Mouse (Mus musculus) heart, adult 11 months (tissue): ENCODE data around the gene Pam16.
A peak's percentile ranks its signal among the peaks of the same experiment; 100 is the strongest.

Source experiments
- DNase-seq: peaks from one replicate; pipeline ENCODE4 v3.0.0; 2022

Gene Pam16

DNA sequence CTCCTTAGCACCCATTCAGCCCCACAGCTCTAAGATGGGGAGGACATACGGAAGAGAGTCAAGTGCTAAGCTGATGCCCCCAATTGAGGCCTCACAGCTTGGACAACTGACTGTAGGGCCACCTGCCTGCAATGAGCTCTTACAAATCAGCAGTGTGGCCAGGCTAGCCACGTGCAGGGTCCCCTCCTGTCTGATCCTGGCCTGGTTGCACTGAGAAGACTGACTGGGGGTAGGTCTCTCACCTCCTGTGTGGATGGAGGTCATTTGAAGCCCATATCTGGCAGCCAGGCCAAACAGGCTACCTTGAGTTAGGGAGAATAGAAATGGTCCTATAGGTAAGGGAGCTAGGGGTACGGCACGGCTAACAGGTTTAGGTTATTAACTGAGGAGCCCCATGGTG lies 21.1 kb upstream of the Pam16 start:
- DNase-seq = peak; percentile 91

DNA sequence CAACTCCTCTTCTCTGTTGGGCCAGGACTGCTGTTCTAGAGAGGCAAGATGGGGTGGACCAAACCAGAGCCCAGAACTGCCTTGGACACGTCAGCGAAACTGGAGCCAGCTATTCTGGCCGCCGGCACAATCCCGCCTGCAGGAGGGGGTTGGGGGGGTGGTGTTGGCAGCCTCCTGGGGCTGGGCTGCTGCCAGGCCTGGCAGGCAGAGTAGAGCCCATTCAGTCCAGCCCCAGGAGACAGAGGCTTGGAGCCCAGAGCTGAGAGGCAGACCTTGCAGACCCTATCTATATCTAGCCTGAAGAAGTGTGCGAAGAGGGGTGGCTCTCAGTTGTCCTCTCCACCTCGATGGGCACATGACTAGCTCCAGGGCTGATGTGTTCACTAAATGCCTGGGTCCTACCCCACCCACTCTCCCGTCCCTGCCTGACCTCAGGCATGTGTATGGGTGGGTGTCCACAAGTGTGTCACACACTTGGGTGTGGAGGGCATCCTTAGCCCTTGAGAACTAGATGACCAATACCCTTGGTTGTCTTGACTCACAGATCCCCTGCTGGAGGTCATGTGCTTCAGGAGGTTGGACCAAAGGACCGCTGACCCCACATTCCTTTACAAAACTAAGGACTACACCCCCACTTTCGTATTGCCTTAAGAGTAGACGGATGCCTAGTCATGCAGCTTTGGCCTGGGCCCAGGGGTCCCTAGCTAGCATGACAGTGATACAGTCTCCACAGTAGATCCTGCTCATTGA lies 19.1 kb upstream of the Pam16 start:
- peak; percentile 99 for DNase-seq

DNA sequence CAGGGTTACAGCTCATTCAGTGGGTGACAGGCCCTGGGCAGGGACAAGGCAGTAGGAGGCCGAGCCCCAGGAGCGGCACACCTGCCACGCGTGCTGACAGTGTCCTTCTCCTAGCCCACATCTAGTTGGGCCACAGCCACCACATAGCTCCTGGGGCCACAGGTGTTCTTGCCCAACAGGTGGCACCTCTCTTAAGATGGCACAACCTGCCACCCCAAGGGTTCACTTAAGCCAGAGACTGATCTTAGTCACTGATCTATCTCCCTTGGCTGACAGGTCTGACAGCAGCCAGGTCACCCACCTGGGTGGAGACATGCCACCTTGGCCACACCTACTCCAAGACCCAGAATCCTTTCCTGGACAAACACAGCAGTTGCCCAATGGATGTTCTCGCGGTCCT lies 18.1 kb upstream of the Pam16 start:
- DNase-seq = peak; percentile 95

DNA sequence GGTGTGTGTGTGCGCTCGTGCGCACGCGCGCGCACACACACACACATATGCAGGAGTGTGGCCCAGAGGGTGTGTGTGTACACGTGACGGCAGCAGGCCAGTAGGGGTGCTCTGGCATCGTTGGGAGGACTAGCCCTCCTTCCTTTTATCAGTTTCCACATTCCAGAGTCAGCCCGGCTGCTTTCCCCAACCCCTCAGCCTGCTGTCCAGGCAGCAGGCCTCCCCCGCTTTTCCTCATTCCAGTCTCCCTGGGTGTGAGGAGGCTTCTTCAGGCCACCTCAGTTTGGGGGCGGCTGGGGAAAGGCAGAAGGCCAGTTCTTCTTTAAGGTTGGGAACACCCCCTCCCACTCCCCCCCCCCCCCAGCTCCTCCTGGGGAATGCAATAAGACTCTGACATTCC lies 17.4 kb upstream of the Pam16 start:
- peak; percentile 99 for DNase-seq

DNA sequence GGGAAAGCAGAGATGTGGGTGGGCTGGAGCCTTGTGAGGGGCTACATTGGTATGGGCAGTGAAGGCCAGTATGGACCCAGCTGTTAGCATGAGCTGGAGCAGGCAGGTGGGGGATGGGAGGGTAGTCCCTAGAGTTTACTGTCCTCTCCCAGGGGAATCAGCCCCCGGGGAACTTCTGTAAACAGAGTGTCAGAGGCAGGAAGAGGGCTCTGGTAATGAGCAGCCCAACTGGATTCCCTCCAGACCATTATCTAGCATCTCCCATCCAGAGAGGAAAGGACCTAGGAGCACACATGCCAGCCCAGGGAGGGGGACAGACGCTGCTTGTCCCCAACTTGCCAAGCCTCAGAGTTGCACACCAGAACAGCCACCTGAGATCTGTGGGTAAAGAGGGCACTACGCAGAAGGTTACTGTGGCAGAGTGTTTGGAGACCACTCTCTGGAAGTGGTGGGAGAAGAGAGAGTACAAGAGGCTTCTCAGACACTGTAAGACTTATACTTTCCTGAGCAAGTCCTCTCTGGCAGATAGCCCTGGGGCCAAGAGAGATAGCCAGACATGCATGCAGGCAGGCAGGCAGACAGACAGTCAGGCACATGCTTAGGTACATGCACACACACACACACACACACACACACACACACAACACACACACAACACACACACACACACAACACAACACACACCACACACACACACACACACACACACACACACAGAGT lies 16.5 kb upstream of the Pam16 start:
- DNase-seq = peak; percentile 97

DNA sequence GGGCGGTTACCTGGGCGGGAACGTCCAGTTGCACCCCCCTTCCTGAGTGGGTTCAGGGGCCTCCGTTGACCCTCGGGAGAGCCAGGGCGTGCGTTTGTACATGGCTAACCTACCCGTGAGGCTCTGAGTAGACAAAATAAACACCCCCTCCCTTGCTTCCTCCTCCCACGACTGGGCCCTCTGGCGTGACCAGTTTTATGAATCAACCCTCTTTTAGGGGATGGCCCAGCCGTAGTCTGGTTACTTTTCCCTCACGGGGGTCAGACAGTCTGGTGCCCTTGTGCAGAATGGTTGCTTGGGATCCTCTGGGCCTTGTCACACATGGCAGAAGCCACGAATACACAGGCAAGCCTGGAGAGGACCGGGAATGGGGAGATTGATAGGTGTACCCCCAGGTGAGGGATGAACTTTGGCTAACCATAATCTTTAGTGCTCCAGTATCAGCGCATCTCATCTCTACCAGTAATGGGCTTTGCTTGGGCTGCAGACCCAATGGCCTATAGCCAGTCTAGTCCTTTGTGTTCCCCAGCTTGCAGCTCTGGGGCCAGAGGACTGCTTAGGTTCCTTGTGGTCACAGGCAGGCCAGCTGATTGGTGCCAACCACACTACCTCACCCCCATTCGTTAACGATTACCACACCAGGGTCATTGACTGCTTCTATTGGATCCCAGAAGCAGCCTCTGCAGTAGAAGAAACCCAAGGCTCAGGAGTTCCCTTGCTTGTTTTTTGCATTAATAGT lies 15.6 kb upstream of the Pam16 start:
- peak; percentile 98 for DNase-seq

DNA sequence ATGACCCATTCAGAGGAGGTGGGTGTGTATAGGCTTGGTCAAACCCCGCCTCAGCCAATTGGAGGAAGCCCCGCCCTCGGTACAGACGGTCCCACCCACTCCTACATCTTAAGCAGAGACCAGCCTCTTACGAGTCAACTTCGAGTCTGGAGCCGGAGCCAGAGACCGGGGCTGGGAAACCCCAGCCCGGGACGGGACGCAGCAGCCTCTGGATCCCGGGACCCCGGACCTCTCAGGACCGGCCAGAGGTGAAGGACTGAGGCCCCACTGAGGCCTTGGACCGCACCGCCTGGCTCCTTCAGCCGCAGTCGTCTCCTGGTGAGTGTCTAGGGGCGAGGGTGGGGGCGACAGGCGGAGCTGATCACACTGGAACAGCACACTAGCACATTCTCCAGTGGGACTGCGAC lies 15.0 kb upstream of the Pam16 start, which contains the start of the genes Vasn and Dnaja3:
Gene Vasn (plus strand): TSS at position 111 of the 407 bp plus-strand sequence.
Gene Dnaja3 (plus strand): TSS at position 159 of the 407 bp plus-strand sequence.
- peak; percentile 99 for DNase-seq

DNA sequence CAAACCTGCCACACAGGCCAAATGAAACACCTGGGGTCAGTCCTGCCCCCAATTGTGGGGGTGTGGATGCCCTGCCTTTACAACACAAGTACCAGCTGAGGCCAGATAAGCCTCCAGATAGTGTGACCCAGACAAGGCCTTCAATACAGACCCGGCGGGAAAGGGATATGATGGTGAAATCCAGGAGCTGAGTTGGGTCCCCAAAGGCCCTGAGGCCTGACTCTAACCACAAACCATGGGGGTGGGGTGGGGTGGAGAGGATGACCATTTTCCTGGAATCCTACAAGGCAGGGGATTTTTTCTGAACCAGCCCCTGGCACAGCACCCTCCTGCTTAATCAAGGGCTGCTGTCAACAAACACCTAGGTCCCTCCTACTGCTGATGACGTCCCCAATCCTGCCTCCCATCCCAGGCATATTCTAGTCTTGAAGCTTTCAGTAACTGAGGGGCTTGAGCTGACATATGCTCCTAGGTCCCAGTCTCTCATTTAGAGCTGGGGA lies 14.2 kb upstream of the Pam16 start:
- peak; percentile 92 for DNase-seq

DNA sequence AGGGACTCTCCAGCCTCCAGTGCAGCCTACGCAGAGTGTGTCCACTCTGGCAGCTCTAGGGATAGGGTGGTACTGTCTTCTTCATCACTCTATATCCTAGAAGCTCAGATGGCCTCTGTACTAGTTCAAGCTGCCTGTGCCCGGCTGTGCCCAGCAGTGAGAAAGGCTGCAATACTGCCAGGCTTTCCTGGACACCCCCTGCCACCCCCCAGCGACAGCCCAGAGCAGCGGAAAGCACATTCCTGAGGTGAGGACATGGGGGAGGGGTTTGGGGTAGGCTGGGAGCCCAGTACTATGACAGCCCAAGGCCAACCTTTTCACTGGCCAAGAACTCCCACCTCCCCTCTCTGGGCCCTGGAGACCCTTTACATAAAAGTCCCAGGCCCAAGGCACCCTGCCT lies 11.0 kb upstream of the Pam16 start:
- no peak for DNase-seq

DNA sequence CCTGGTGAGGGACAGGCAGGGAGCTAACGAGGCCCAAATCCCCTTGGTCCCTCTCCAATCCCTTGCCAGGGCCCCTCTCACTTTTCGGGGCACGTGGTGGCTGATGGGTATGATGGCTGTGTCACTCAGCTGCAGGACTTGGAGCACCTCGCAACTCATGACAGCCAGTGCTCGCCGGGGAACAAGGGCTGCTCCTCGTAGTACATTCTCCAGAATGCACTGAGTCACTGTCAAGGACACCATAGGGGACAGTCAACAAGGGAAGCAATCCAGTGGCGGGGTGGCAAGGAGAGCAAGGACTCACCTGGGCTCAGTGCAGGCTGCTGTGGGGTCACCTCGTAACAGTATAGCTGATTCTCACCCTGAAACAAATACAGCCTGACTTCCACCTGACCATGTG lies 9.9 kb upstream of the Pam16 start:
- DNase-seq = no peak

DNA sequence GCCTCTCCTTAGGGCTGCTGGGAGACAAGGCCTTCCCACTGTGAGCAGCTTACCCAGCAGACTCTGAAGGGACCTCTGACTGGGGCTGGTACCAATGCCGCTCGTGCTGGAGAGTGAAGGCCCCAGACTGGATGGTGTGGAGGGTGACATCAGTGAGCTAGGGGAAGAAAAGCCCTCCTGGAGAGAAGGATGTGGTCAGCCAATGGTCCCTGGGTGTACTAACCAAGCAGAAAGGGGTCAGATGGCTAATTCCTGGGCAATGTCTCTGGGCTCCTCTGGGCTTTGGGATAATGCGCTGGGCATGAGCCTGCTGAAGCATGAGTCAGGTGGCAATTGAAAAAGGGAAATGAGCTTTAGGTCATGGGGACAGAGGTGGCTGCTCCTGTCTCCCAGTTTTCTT lies 8.9 kb upstream of the Pam16 start:
- peak; percentile 87 for DNase-seq

DNA sequence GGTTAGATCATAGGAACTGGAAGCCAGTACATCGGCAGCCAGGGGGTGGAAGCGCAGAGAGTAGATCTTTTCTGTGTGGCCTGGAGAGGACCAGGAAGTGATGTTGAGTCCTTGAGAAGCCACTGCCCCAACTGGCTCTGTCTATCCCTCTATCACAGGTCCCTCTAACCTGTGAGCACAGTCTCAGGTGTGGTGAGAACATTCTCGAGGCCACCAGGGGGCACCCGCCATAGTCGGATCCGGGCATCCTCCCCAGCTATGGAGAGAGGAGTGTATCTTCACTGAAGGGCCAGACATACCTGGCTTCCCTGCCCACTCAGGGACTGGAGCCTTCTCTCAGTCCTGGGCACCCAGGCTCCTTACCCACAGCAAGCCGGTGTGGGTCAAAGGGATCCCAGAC lies 7.3 kb upstream of the Pam16 start:
- DNase-seq = peak; percentile 89

DNA sequence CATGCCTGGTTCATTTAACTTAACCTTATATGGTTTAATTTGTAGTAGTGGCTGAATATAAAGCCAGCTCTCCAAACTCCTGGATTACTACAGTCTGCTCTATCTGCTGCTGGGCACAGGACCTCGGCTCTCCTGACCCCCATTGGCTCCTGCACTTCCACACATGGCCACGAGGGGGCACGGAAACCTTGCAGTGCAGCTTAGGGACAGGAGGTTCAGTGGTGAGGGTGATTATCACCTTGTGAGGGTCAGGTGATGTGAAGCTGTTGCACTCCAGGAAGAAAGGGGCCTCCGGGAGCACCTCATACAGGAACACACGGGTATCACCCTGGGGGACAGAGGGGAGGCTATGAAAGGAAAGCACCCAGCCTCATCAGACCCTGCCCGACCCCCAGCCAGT lies 5.2 kb upstream of the Pam16 start:
- DNase-seq = peak; percentile 97

DNA sequence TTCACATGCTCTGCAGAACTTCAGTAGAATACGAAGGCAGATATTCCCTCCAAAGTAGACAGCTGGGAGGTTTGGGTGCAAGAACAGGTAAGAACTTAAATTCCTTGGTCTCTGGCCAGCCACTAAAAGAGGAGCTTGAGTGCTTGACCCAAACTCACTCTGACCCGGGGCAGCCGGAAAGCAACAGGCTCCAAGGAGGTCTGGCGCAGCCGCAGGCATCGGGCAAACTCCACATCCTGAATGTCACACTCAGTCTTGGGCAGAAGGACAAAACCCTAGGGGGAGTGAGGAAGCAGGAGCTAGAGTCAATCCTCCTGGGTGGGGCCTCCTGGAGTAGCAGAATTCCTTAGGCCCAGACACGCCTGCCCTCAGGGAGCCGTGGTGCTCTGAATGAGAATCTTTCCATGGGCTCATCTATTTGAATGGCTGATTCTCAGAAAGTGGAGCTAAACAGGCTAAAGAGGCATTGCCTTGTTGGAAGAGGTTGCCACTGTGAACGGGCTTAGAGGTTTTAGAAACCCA lies 4.2 kb upstream of the Pam16 start:
- peak; percentile 90 for DNase-seq

DNA sequence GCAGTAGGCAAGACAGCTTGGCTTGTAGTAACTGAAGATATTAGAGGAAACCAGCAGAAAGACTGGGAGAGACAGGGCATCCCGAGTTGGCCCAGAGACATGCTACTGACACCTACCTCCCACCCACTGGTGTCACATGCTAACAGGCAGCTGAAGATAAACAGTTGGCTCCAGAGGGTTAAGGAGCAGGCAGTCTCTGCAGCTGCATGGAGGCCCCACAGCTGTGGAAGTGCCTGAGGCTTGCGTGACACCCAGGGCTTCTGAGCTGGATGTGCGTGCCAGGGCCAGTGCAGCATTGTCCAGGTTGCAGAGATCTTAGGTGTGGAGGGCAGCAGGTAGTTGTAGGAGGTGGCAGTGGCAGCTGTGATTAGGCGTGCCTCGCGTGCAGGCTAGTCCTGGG lies 2.3 kb upstream of the Pam16 start:
- peak; percentile 89 for DNase-seq

DNA sequence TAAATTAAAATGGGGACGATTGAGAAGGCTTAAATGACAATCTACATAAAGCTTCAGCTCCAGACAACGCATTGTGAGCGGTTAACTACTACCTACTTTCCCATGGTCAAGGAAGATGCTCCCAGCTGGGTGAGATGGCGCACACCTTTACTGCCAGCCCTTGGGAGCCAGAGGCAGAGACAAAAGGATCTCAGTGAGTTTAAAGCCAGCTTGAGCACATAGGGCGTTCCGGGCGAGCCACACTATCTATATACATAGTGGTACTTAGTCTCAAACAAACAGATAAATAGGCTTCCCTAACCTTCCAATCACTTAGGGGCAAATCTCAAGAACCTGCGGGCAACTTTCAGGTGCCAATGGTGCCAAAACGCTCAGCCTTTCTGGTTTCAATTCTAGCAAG lies 714 bp downstream of the Pam16 start:
- no peak for DNase-seq

DNA sequence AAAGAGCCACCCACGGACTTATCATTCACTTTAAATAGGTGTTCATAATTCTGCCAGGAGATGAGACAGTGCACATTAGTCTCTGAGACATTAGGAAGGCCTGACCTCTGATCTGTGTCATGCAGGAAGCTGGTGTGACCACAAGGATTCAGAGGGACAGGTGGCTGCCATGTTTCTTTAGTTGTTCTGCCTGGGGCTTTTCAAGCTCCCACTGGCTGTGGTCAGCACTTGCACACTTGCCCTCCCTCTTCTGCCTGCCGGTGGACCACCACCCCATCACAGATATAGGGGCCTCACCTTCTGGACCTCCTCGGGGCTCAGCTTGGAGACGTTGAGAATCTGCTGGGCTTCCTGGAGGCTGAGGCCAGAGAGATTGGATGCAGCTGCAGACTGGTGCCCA lies 8.0 kb downstream of the Pam16 start:
- peak; percentile 87 for DNase-seq

DNA sequence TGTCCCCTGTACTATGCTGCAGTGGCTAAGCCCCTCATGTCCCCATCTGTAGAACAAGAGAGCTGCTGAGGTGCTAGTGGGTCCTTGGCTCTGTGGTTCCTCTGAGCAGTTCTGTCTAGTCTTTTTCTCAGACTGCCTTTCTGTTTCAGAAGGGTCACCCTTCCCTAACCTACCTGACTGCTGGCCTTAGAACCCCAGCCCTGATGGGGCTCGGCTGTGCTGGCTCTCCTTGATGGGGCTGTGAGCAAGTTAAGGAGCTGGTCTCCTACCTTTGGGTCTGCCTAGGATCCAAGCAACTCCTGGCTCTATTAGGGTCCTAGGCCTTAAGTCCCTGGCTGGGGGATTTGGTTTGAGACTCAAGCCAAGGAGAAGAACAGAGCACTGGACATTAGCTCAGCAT lies 9.5 kb downstream of the Pam16 start:
- DNase-seq = peak; percentile 91

DNA sequence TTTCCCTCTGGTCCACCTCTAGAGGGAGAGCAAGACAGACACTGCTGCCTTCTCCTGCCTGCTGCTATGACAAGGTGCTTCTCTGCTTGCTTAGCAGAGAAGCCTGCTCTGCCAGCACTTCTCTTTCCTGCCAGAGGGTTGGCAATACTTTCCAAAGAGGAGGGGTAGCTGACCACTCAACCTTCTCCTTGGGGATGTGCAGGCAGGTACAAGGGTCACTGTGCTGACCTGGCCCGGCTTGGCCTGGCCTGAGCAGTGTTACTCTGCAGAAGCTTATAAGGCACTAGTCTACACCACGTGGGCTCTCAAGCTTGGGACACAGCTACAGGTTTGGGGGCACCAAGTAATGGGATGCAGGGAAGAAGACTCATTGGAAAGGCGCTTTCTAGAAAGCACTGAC lies 10.1 kb downstream of the Pam16 start:
- DNase-seq = no peak

DNA sequence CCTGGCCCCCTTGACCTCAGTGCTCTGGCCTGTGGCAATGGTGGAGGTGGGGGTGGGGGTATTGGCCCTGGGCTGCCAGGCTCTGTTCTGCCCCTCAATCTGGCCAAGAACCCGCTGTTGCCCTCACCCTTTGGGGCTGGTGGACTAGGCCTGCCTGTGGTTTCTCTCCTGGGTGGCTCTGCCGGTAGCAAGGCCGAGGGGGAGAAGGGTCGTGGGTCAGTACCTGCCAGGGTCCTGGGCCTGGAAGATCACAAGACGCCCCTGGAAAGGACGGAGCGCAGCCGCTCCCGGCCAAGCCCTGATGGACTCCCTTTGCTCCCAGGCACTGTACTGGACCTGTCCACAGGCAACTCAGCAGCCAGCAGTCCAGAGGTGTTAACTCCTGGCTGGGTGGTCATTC lies 11.1 kb downstream of the Pam16 start:
- DNase-seq = peak; percentile 89

DNA sequence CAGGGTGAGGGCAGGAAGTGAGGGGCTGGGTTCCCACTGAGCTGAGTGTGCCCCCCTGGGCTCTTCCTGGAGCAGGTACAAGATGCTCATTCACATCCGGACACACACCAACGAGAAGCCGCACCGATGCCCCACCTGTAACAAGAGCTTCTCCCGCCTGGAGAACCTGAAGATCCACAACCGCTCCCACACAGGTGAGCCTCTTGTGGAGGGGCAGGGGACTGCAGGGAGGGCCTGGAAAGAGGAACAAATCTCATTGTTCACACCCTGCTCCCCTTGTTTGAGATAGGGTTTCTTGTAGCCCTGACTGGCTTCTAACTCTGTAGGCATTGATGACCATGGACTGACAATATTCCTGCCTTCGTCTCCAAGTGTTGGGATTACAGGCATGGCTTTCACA lies 13.1 kb downstream of the Pam16 start:
- DNase-seq = no peak

DNA sequence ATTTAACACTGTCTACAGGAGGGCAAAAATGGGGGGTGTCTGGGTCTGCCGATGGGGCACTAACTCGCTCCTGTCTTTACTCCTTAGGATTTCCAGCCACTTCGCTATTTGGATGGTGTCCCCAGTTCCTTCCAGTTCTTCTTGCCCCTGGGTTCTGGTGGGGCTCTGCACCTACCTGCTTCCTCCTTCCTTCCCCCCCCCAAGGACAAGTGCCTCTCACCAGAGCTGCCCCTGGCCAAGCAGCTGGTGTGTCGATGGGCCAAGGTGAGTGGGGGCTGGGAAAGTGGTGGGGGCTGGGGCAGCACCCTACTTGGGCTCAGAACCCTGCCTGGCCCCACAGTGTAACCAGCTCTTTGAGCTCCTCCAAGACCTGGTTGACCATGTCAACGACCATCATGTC lies 13.6 kb downstream of the Pam16 start:
- DNase-seq = peak; percentile 91

DNA sequence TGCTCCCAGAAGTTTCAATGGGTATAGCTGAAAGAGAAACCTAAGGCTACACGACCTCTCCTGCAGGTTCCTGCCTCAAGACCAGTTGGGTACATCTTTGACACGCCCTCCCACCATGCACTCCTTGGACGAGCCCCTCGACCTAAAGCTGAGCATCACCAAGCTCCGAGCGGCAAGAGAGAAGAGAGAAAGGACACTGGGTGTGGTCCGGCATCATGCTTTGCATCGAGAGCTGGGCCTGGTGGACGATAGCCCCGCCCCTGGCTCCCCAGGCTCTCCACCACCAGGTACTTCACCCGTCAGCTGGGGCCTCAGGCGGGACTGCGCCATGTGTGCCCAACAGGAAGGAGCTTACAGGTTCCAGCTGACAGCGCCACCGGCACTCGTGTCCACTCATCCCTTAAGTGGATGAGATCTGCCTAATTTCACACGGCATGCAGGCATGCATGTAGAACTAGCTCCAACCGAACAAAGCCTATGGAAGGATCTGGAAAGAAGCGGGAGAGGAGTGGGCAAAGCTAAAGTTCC lies 16.2 kb downstream of the Pam16 start:
- DNase-seq = peak; percentile 92
